Mouse (Mus musculus) hindbrain, embryonic 11.5 days (tissue): Measurements from ENCODE around the gene 2610042L04Rik. TPM values are rescaled to one million over a fixed set of nuclear protein-coding genes. Genes with fewer than 3 reads are reported as not detected.
"Not testable (repeated sequence)": the region's sequence is repeated elsewhere in the genome, so short reads cannot be mapped to it uniquely, and the experiment has no call there.

Experiments used
- ATAC-seq: fragments of 200-750 bp; cut with Nextera tagmentation; 2 replicates; pipeline ENCODE4 v1.8.0; 2017; ENCODE audit warnings: mild to moderate bottlenecking, moderate TSS enrichment, moderate library complexity; ENCODE audit not compliant: low FRiP score
- DNase-seq: peaks from one replicate; pipeline ENCODE4 v3.0.0-alpha.2; 2015; ENCODE audit warnings: low spot score
- H3K27ac ChIP-seq: fragments of 300-500 bp; sonication (generic); 2 replicates; pipeline ENCODE4 v1.5.1; 2014; ENCODE audit warnings: mild to moderate bottlenecking, low read depth, low read length
- H3K27me3 ChIP-seq: fragments of 300-500 bp; sonication (generic); 2 replicates; pipeline ENCODE4 v1.6.1; 2014; ENCODE audit warnings: mild to moderate bottlenecking, low read length, moderate library complexity, mixed read lengths; ENCODE audit not compliant: control insufficient read depth, insufficient read depth
- H3K36me3 ChIP-seq: fragments of 300-500 bp; sonication (generic); 2 replicates; pipeline ENCODE4 v1.6.1; 2014; ENCODE audit warnings: mild to moderate bottlenecking, low read length, moderate library complexity, mixed read lengths; ENCODE audit not compliant: control insufficient read depth, insufficient read depth
- H3K4me1 ChIP-seq: fragments of 300-500 bp; sonication (generic); replicated peaks from 2 replicates; pipeline ENCODE4 v1.6.1; 2014; ENCODE audit warnings: low read length, mixed read lengths; ENCODE audit not compliant: control insufficient read depth, insufficient read depth
- H3K4me2 ChIP-seq: fragments of 300-500 bp; sonication (generic); replicated peaks from 2 replicates; pipeline ENCODE4 v1.6.1; 2014; ENCODE audit warnings: mild to moderate bottlenecking, low read depth, low read length
- H3K4me3 ChIP-seq: fragments of 300-500 bp; sonication (generic); 2 replicates; pipeline ENCODE4 v1.5.1; 2014; ENCODE audit warnings: low read depth, low read length
- H3K9ac ChIP-seq: fragments of 300-500 bp; sonication (generic); 2 replicates; pipeline ENCODE4 v1.6.1; 2014; ENCODE audit warnings: low read depth, low read length
- H3K9me3 ChIP-seq: fragments of 300-500 bp; sonication (generic); 2 replicates; pipeline ENCODE4 v1.6.1; 2016; ENCODE audit warnings: low read length; ENCODE audit not compliant: control insufficient read depth
- WGBS: fragments of 180-500 bp; shearing (Covaris S2); extraction: QIAGEN DNeasy Blood & Tissue Kit; methylation state at CpG from one replicate; pipeline ENCODE4 v1.1.7; 2014; 5-methylcytosine and 5-hydroxymethylcytosine counted together
- polyA plus RNA-seq: library from polyadenylated mRNA; unstranded; fragments of >200 nt; fragmentation: Nextera tagmentation; extraction: Ambion mirVana; gene quantifications from 2 replicates; pipeline ENCODE4 v1.2.1, GENCODE M21; 2014

Gene 2610042L04Rik
- 0.69 and 0.81 TPM in 2 replicates for polyA plus RNA-seq

GRCm38 (mm10) chr14:4334476-4335080 is at the start of gene 2610042L04Rik:
Gene 2610042L04Rik, plus strand, starts transcription at chr14:4334763.
- WGBS, result under 1% methylated on average over 17 of the region's 48 CpGs
- DNase-seq, result peak; percentile 27
- ATAC-seq, H3K4me1 ChIP-seq, H3K27me3 ChIP-seq, H3K36me3 ChIP-seq, H3K9me3 ChIP-seq, H3K27ac ChIP-seq: not testable (repeated sequence)
- peak within 1 kb of the TSS; percentile 7; the same call in 1 of the 2 replicates for H3K9ac ChIP-seq
- peak within 1 kb of the TSS; percentile 36 for H3K4me3 ChIP-seq
- peak within 1 kb of the TSS; percentile 50 for H3K4me2 ChIP-seq

DNA sequence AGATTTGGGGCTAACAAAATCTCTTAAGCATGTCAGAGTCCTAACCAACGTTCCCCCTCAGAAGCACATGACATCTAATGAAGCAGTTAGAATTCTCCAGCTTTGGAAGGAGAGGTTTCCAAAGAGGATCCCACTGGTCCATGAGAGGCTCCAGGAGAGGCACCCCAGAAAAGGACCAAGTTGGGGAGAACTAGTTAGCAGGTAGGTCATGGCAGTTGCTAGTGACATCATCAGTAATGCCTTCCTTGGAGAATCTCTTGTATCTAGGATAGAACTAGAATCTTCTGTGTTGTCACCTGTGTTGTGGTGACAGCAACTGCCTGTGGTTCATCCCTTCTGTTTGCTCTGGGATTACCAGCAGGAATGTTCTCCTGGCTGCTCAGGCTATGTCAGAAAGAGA is 17.6 kb upstream of the 2610042L04Rik start, which contains the start of gene Gm3149:
Gm3149 (plus strand) TSS at position 301 of the 400 bp plus-strand sequence.
- DNase-seq, H3K36me3 ChIP-seq, H3K4me3 ChIP-seq, H3K27ac ChIP-seq, ATAC-seq, H3K4me1 ChIP-seq, H3K9ac ChIP-seq, H3K27me3 ChIP-seq, H3K9me3 ChIP-seq, H3K4me2 ChIP-seq: not testable (repeated sequence)
- WGBS, result no CpG with 5 or more reads among the region's 1 CpGs

GRCm38 (mm10) chr14:4335506-4335905 is 943 bp downstream of the 2610042L04Rik start:
- not testable (repeated sequence) for H3K36me3 ChIP-seq, H3K4me3 ChIP-seq, H3K4me2 ChIP-seq, H3K27me3 ChIP-seq, H3K9ac ChIP-seq, ATAC-seq, H3K4me1 ChIP-seq, DNase-seq, H3K9me3 ChIP-seq, H3K27ac ChIP-seq
- 6% methylated on average over 7 of the region's 8 CpGs for WGBS

- H3K27ac ChIP-seq, ATAC-seq: not testable (repeated sequence)
- WGBS, result 86% methylated on average over 3 of the region's 3 CpGs
These were observed 34.4 kb downstream of the 2610042L04Rik start for GRCm38 (mm10) chr14:4368991-4369390.

GRCm38 (mm10) chr14:4369691-4370090 is 35.1 kb downstream of the 2610042L04Rik start:
- H3K9ac ChIP-seq, DNase-seq, H3K4me1 ChIP-seq, H3K27me3 ChIP-seq, ATAC-seq, H3K36me3 ChIP-seq, H3K4me3 ChIP-seq, H3K4me2 ChIP-seq, H3K9me3 ChIP-seq, H3K27ac ChIP-seq: not testable (repeated sequence)
- WGBS, result 87% methylated on average over 3 of the region's 3 CpGs

More at GRCm38 (mm10) chr14:4368991-4369390, 34.4 kb downstream of the 2610042L04Rik start:
- H3K4me1 ChIP-seq, H3K9me3 ChIP-seq, H3K4me3 ChIP-seq, H3K36me3 ChIP-seq, H3K27me3 ChIP-seq, DNase-seq, H3K9ac ChIP-seq, H3K4me2 ChIP-seq: not testable (repeated sequence)

GRCm38 (mm10) chr14:4377871-4378270 is 43.3 kb downstream of the 2610042L04Rik start:
- not testable (repeated sequence) for H3K9me3 ChIP-seq, H3K4me3 ChIP-seq, H3K9ac ChIP-seq, H3K27me3 ChIP-seq, H3K36me3 ChIP-seq, ATAC-seq, DNase-seq, H3K27ac ChIP-seq, H3K4me2 ChIP-seq, H3K4me1 ChIP-seq

DNA sequence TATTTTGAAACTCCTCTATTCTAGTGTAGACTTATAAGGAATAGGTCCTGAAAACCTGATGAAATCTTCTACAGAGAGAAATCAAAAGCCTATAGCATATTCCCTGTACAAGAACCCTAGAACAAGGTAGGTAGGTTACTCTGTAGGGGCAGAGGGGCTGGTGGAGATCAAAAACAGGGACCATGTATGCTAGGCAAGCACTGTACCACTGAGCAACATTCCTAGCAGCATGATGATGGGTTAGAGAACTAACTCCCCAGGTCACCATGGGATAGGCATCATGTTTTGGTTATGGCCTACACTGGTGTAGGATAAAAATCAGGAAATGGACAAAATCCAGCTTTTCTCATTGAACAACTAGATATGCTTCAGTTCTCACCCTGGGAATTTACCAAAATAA is 51.0 kb downstream of the 2610042L04Rik start:
- H3K4me1 ChIP-seq, H3K27ac ChIP-seq, H3K36me3 ChIP-seq, DNase-seq, ATAC-seq, H3K4me2 ChIP-seq, H3K27me3 ChIP-seq, H3K4me3 ChIP-seq, H3K9me3 ChIP-seq, H3K9ac ChIP-seq: not testable (repeated sequence)

DNA sequence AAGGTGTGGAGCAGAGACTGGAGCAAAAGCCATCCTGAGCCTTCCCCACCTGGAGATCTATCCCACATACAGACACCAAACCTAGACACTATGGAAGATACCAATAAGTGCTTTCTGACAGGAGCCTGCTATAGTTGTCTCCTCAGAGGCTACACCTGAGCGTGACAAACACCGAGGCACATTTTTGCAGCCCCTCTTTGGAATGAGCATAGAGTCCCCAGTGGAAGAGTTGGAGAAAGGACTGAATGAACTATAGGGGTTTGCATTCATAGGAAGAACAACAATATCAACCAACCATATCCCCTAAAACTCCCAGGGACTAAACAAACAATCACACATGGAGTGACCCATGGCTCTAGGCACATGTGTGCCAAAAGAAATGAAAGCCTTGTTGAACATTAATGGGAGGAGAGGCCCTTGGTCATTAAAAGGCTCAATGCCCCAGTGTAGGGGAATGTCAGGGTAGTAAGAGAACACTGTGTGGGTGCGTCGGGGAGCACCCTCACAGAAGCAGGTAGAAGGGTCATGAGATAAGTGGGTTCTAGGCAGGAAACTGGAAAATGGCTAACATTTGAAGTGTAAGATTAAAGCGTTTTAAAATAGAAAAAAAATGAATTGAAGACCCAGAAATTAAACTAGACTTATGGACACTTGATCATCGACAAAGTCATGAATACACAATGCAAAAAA is 58.4 kb downstream of the 2610042L04Rik start:
- H3K4me2 ChIP-seq, DNase-seq, H3K36me3 ChIP-seq, H3K4me1 ChIP-seq, H3K9ac ChIP-seq, H3K27ac ChIP-seq, ATAC-seq, H3K27me3 ChIP-seq, H3K9me3 ChIP-seq, H3K4me3 ChIP-seq: not testable (repeated sequence)
- 95% methylated on average over 4 of the region's 6 CpGs for WGBS

- H3K27me3 ChIP-seq, H3K9ac ChIP-seq, H3K4me2 ChIP-seq, H3K4me1 ChIP-seq, H3K9me3 ChIP-seq, ATAC-seq, H3K36me3 ChIP-seq, H3K4me3 ChIP-seq, H3K27ac ChIP-seq, DNase-seq: not testable (repeated sequence)
- WGBS, result 60% methylated on average over 1 of the region's 3 CpGs
These were observed 62.7 kb downstream of the 2610042L04Rik start, which contains the start of gene Gm3159 for GRCm38 (mm10) chr14:4397226-4397625. Gene Gm3159, plus strand, starts transcription at chr14:4397526.
